Mouse (Mus musculus) G1E (cell line): ENCODE results near the gene Orm3. TPM values are rescaled to one million over a fixed set of nuclear protein-coding genes. Genes with fewer than 3 reads are reported as not detected.

Source experiments
- ATAC-seq: 2 replicates; pipeline ENCODE4 v1.8.0; 2016; ENCODE audit warnings: mild to moderate bottlenecking; ENCODE audit not compliant: insufficient number of reproducible peaks, poor library complexity, low FRiP score, severe bottlenecking; ENCODE audit errors: extremely low read depth
- DNase-seq: peaks from one replicate; pipeline ENCODE4 v3.0.0; 2012; ENCODE audit warnings: low spot score
- H3K27me3 ChIP-seq: 2 replicates; pipeline ENCODE4 v1.6.1; 2012; ENCODE audit warnings: mild to moderate bottlenecking, low read length, inconsistent platforms; ENCODE audit not compliant: insufficient read depth
- H3K36me3 ChIP-seq: replicated peaks from 2 replicates; pipeline ENCODE3; 2012; ENCODE audit warnings: mild to moderate bottlenecking, inconsistent platforms
- H3K4me1 ChIP-seq: 2 replicates; pipeline ENCODE4 v1.6.1; 2012; ENCODE audit warnings: low read depth, low read length, inconsistent platforms, mixed read lengths; ENCODE audit not compliant: insufficient read depth
- H3K4me3 ChIP-seq: 2 replicates; pipeline ENCODE4 v1.5.1; 2012; ENCODE audit warnings: low read depth, mild to moderate bottlenecking, inconsistent platforms, low read length, moderate library complexity, mixed read lengths
- H3K9me3 ChIP-seq: replicated peaks from 2 replicates; pipeline ENCODE4 v1.6.1; 2012; ENCODE audit warnings: inconsistent platforms
- CTCF ChIP-seq: IDR thresholded peaks from 2 replicates; pipeline ENCODE4 v1.5.1; 2012; ENCODE audit warnings: low read depth, low read length, inconsistent platforms, mixed read lengths
- GATA1 ChIP-seq: IDR thresholded peaks from 2 replicates; pipeline ENCODE4 v1.6.1; 2012; ENCODE audit warnings: borderline replicate concordance, low read length, inconsistent platforms, mixed read lengths
- GATA2 ChIP-seq: IDR thresholded peaks from 2 replicates; pipeline ENCODE4 v1.6.1; 2012; ENCODE audit warnings: low read depth, low read length, inconsistent platforms, borderline replicate concordance
- POLR2AphosphoS5 ChIP-seq: IDR thresholded peaks from 2 replicates; pipeline ENCODE4 v1.6.1; 2012; ENCODE audit warnings: low read depth, low read length, inconsistent platforms; ENCODE audit not compliant: insufficient replicate concordance
- TAL1 ChIP-seq: conservative IDR thresholded peaks from 2 replicates; pipeline ENCODE4 v1.6.1; 2012; ENCODE audit warnings: low read depth, low read length, inconsistent platforms, mixed read lengths
- polyA plus RNA-seq: library from polyadenylated mRNA; stranded (reverse); fragments of >175 nt; gene quantifications from 2 replicates; pipeline ENCODE4 v1.2.3, GENCODE M21; 2012
- total RNA-seq, 2 experiments: library from RNA; stranded (forward) in 1 of 2; stranded (reverse) in 1 of 2; fragments of 200-1000 nt in 1 of 2; fragments of >200 nt in 1 of 2; fragmentation: Nextera tagmentation in 1 of 2; gene quantifications; 2 replicates each; pipeline ENCODE4 v1.2.3; 2014 to 2017

Orm3 gene
- total and polyA plus RNA-seq, 3 experiments, result not detected

- H3K4me1 ChIP-seq, result no peaks in the 10 kb centered on the region
- peaks cover 96% of the 10 kb centered on the region for H3K9me3 ChIP-seq
- H3K36me3 ChIP-seq, result no peaks in the 10 kb centered on the region
- no peak for ATAC-seq
- DNase-seq, result no peak
- no peaks in the 10 kb centered on the region for H3K27me3 ChIP-seq
- TF ChIP-seq CTCF, result no peak
- no peak for TF ChIP-seq GATA2
- TF ChIP-seq POLR2AphosphoS5, result no peak
- TF ChIP-seq TAL1, result no peak
- no peak for TF ChIP-seq GATA1
- H3K4me3 ChIP-seq, result no peak overlapping the region
Measured at GRCm38 (mm10) chr4:63399691-63400270, 43.8 kb downstream of the Orm3 start.

DNA sequence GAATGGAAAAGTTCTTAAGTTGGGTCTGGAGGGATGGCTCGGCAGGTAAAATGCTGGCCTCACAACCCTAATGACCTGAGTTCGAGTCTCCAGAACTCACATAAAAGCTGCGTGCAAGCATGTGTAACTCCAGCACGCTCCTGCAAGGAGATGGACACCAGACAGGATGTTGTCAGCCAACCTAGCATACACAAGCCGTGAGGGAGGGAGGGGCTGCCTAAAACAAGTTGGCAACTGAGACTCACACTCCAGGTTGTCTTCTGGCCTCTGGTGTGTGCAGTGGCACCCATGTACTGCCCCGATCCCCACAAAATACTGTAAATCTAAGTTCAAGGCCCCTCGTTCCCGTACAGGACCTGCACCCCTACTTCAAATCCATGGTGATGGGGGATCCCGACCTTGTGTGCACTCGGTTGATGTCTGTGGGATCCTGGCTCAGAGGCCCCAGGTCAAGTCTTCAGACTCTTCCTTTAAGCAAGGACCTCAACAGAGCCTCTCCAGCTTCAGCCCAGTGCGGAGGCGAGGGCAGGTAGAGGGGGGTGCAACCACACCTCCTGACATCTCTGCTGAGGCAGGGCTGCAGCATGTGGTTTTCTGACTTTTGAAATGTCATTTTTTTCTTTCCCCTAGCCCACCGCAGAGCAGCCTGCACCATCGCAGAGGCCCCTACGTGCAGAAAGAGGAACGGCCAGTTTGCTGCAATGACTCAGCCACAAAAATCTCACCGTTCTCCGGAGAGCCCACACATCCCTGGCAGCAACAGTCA, 44.8 kb downstream of the Orm3 start:
- Histone ChIP-seq H3K9me3 (peaks cover 96% of the 10 kb centered on the region), H3K27me3 (no peaks in the 10 kb centered on the region), H3K4me1 (no peaks in the 10 kb centered on the region), H3K4me3 (no peak overlapping the region), H3K36me3 (no peaks in the 10 kb centered on the region)
- DNase-seq (no peak), ATAC-seq (no peak)
- TF ChIP-seq TAL1, result no peak
- TF ChIP-seq POLR2AphosphoS5, result no peak
- no peak for TF ChIP-seq GATA2
- TF ChIP-seq GATA1, result no peak
- no peak for TF ChIP-seq CTCF

DNA sequence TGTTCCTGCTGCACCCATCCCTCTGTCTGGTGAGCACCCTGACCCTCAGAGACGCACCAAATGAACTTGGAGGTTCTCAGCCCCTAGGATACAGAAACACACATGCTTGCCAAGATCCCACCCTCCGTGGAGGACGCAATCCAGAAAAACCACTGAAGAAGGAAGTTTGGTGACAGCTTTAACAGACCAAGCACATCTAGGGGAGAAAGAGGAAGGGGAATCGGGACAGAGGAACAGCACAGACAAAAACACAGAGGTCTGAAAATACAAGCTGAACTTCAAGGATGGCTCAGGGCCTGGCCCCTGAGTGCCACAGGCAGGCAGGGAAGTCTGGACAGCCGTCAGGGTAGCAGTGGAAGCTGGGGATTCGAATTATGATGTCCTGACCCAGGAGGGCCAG, 45.7 kb downstream of the Orm3 start:
- TF ChIP-seq POLR2AphosphoS5 (no peak), GATA1 (no peak), GATA2 (no peak), CTCF (no peak)
- Histone ChIP-seq H3K4me1 (no peaks in the 10 kb centered on the region), H3K27me3 (no peaks in the 10 kb centered on the region), H3K36me3 (no peaks in the 10 kb centered on the region), H3K9me3 (peaks cover 96% of the 10 kb centered on the region), H3K4me3 (no peak overlapping the region)
- no peak for ATAC-seq
- DNase-seq, result no peak

DNA sequence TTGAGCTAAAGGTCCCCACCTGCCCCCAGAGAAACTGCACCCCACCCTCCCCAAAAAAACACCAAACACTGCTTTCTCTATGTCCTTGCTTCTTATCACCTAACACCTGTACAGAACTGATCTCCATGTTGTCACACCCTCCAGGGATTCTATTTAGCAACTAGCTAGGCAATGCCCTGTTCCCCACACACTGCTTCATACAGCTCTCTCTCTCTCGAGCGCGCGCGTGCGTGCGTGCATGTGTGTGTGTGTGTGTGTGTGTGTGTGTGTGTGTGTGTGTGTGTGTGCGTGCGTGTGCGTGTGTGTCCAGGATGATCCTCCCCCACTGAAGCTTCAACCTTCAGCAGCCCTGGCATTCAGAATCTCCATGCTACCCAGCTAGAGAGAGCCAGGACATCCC, 46.1 kb downstream of the Orm3 start:
- no peak overlapping the region for H3K4me3 ChIP-seq

GRCm38 (mm10) chr4:63402558-63402957, 46.6 kb downstream of the Orm3 start:
- Histone ChIP-seq H3K4me1 (no peaks in the 10 kb centered on the region), H3K4me3 (no peak overlapping the region), H3K9me3 (peaks cover 91% of the 10 kb centered on the region), H3K27me3 (no peaks in the 10 kb centered on the region), H3K36me3 (no peaks in the 10 kb centered on the region)
- TF ChIP-seq CTCF (no peak), TAL1 (no peak), POLR2AphosphoS5 (no peak), GATA1 (no peak), GATA2 (no peak)
- DNase-seq, result no peak
- no peak for ATAC-seq

More for the DNA sequence above, 46.1 kb downstream of the Orm3 start:
- Histone ChIP-seq H3K27me3 (no peaks in the 10 kb centered on the region), H3K36me3 (no peaks in the 10 kb centered on the region), H3K4me1 (no peaks in the 10 kb centered on the region), H3K9me3 (peaks cover 94% of the 10 kb centered on the region)
- DNase-seq (no peak), ATAC-seq (no peak)
- no peak for TF ChIP-seq GATA2
- no peak for TF ChIP-seq GATA1
- TF ChIP-seq CTCF, result no peak
- no peak for TF ChIP-seq TAL1
- no peak for TF ChIP-seq POLR2AphosphoS5

- H3K36me3 ChIP-seq, result no peaks in the 10 kb centered on the region
- no peak for TF ChIP-seq GATA1
- no peak for ATAC-seq
- no peak within 1 kb of the TSS; the same call in 1 of the 2 replicates for H3K4me3 ChIP-seq
- no peaks in the 10 kb centered on the region for H3K4me1 ChIP-seq
- H3K9me3 ChIP-seq, result peaks cover 91% of the 10 kb centered on the region
- no peak for DNase-seq
- H3K27me3 ChIP-seq, result no peaks in the 10 kb centered on the region
Measured at GRCm38 (mm10) chr4:63403040-63403959, 47.3 kb downstream of the Orm3 start, which contains the start of gene Akna. Gene Akna, minus strand, starts transcription at chr4:63403354.
